In the genomic region with DNA sequence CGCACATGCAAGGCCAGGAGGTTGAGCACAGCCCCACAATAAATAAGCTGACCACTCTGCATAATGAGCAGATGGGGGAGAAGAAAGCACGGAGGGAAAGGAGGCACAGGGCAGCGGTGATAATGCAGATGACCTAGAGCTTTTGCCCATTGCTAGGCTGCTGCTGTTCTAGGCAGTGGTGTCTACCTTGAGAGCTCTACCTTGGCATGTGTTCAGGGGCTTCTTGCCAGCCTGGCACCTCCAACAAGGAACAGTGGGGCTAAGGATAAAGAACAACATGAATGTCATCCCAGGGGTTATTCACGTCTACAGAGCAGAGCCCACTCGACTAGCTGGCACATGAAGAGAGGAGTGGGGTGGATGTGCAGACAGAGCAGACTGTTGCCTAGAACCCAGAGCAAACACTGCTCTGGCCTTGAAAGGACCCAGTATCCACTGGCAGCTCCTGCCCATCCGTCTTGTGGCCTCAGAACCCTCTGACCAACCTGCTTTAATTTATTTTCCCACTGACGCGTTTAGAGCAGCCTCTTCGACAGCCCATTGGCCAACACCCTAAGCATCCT, we compare ENCODE assay signal across 20 mouse cellular contexts. TPM values are rescaled to one million over a fixed set of nuclear protein-coding genes. Genes with fewer than 3 reads are reported as not detected.
DNase-seq lines count a peak whose midpoint lies in the region; ATAC-seq and TF ChIP-seq lines count a peak whose summit lies in the region.
"Had no signal": no experiment of that assay in that cellular context is flagged by ENCODE, and none has a peak within 500 bp of the region (broad histone marks: within the 10 kb centered on the region; RNA-seq: fewer than 3 reads in every experiment).

No protein-coding gene starts in this region.

- no peak for TF ChIP-seq CTCF in brain, embryonic 14.5 days (IDR thresholded peaks at IDR 0.05; ENCODE audit: borderline replicate concordance, extremely low read depth, insufficient read depth, insufficient read length)

- H3K4me3 ChIP-seq in hindbrain, embryonic 12.5 days = no peak overlapping the region
- no peak overlapping the region for H3K4me3 ChIP-seq in midbrain, embryonic 15.5 days
- H3K4me3 ChIP-seq: embryonic facial prominence, embryonic 12.5 days; heart, embryonic 13.5 days had no signal

- 0 out of 2 replicates have a peak, but pooled peaks have one; percentile 17 for ATAC-seq in hindbrain, embryonic 12.5 days (ENCODE audit: low FRiP score)
- peak; percentile 48 for ATAC-seq in midbrain, embryonic 15.5 days (replicated peaks)
- ATAC-seq: CD4-positive, CD25-positive, alpha-beta regulatory T cell, adult 4 months; intestine, postnatal 0 days had no signal

- H3K9me3 ChIP-seq in hindbrain, embryonic 12.5 days (replicated peaks) = no peaks in the 10 kb centered on the region
- H3K9me3 ChIP-seq in midbrain, embryonic 15.5 days = no peaks in the 10 kb centered on the region
- H3K9me3 ChIP-seq: embryonic facial prominence, embryonic 12.5 days; G1E; heart, embryonic 13.5 days had no signal

- intact Hi-C loops in gastrocnemius, postnatal 14 days (cut with DNase I; ENCODE audit: low total_unique reads) = no loop called here

- H3K27me3 ChIP-seq in hindbrain, embryonic 12.5 days = no peaks in the 10 kb centered on the region
- no peaks in the 10 kb centered on the region for H3K27me3 ChIP-seq in midbrain, embryonic 15.5 days (replicated peaks)
- H3K27me3 ChIP-seq: embryonic facial prominence, embryonic 12.5 days; heart, embryonic 13.5 days had no signal

- peak; percentile 48 for DNase-seq in adrenal gland, postnatal 10 days
- no peak for DNase-seq in adrenal gland, adult 2 months
- DNase-seq in brain, embryonic 14.5 days (ENCODE audit: low read depth) = peak; percentile 50
- no peak for DNase-seq in lung, postnatal 4 days
- no peak for DNase-seq in spleen, postnatal 36 days (ENCODE audit: low spot score in 2 of 2)
- DNase-seq in gastrocnemius, postnatal 14 days = no peak
- DNase-seq: cerebellum, adult 11 months; cerebellum, postnatal 36 days; heart, postnatal 36 days; kidney, postnatal 4 days; lung, postnatal 14 days; right cerebral cortex, postnatal 25 days had no signal

- no peak overlapping the region for H3K9ac ChIP-seq in hindbrain, embryonic 12.5 days
- no peak overlapping the region for H3K9ac ChIP-seq in midbrain, embryonic 15.5 days
- H3K9ac ChIP-seq: embryonic facial prominence, embryonic 12.5 days; heart, embryonic 13.5 days had no signal

- 81% methylated on average over 9 of the region's 9 CpGs for WGBS in hindbrain, embryonic 12.5 days
- WGBS in midbrain, embryonic 15.5 days = 78% methylated on average over 9 of the region's 9 CpGs

- peaks cover 54% of the 10 kb centered on the region for H3K36me3 ChIP-seq in hindbrain, embryonic 12.5 days
- peaks cover 17% of the 10 kb centered on the region for H3K36me3 ChIP-seq in midbrain, embryonic 15.5 days (replicated peaks)
- H3K36me3 ChIP-seq: G1E had no signal

- no peak for TF ChIP-seq POLR2A in brain, embryonic 14.5 days (IDR thresholded peaks at IDR 0.05; ENCODE audit: borderline replicate concordance, extremely low read depth, insufficient read depth, insufficient read length, poor library complexity, severe bottlenecking)

- H3K4me2 ChIP-seq in hindbrain, embryonic 12.5 days (replicated peaks) = no peak overlapping the region
- H3K4me2 ChIP-seq in midbrain, embryonic 15.5 days = no peak overlapping the region
- H3K4me2 ChIP-seq: embryonic facial prominence, embryonic 12.5 days; heart, embryonic 13.5 days had no signal

- peak overlapping the region; percentile 23; the same call in 1 of the 2 replicates for H3K27ac ChIP-seq in hindbrain, embryonic 12.5 days
- peak overlapping the region; percentile 30; the same call in 1 of the 2 replicates for H3K27ac ChIP-seq in midbrain, embryonic 15.5 days
- H3K27ac ChIP-seq: embryonic facial prominence, embryonic 12.5 days; heart, embryonic 13.5 days; stomach, postnatal 0 days had no signal

- H3K4me1 ChIP-seq in hindbrain, embryonic 12.5 days = peaks cover 7% of the 10 kb centered on the region; the same call in 1 of the 2 replicates
- H3K4me1 ChIP-seq in midbrain, embryonic 15.5 days = no peaks in the 10 kb centered on the region
- H3K4me1 ChIP-seq: embryonic facial prominence, embryonic 12.5 days; heart, embryonic 13.5 days had no signal

RNA-seq across cellular contexts. Expression of a gene that starts 26.5 kb away (rescaled TPM):
- total RNA-seq in adrenal gland, postnatal 10 days (2021) = 10 to 100 TPM; 14.9 to 17.2 TPM
- total RNA-seq in adrenal gland, adult 2 months (2021) = 1 to 10 TPM; 5.2 to 7.4 TPM
- polyA plus RNA-seq in adrenal gland, adult 2 months (2012; rRNA removed) = 3.0 and 3.4 TPM in 2 replicates
- 33.3 and 48.4 TPM in 2 replicates for polyA plus RNA-seq in brain, embryonic 14.5 days (2012; rRNA removed)
- polyA plus RNA-seq in hindbrain, embryonic 12.5 days (2016; fragmentation: Nextera tagmentation; extraction: Ambion mirVana) = 29.5 and 31.7 TPM in 2 replicates
- polyA plus RNA-seq in midbrain, embryonic 15.5 days (2015; fragmentation: Nextera tagmentation; extraction: Ambion mirVana) = 26.1 and 27.0 TPM in 2 replicates
- 10 to 100 TPM; 15.1 to 16.8 TPM for total RNA-seq in gastrocnemius, postnatal 14 days (2021)
- polyA plus RNA-seq: G1E had no signal

Comparison
In these comparisons a context has a peak if more than half of its experiments do, and no peak if none do; other contexts are left out.
1. DNase-seq: peak in adrenal gland, postnatal 10 days (single experiment) and brain, embryonic 14.5 days (single experiment); none in adrenal gland, adult 2 months (single experiment), lung, postnatal 4 days (0 of 2), spleen, postnatal 36 days (0 of 2) and gastrocnemius, postnatal 14 days (single experiment).